Mouse (Mus musculus): Measurements from ENCODE around the gene A230050P20Rik.
"Not testable (repeated sequence)": the region's sequence is repeated elsewhere in the genome, so short reads cannot be mapped to it uniquely, and the experiment has no call there.

The A230050P20Rik gene

GRCm38 (mm10) chr9:20868448-20869001 lies at the start of gene A230050P20Rik:
A230050P20Rik (plus strand) TSS chr9:20868642.
- peaks cover 41% of the 10 kb centered on the region for H3K36me3 ChIP-seq (ENCODE audit: insufficient read depth, low read length)
- TF ChIP-seq CTCF (conservative IDR thresholded peaks at IDR 0.05; ENCODE audit: low read length) (no peak), POU5F1 (IDR thresholded peaks at IDR 0.05; ENCODE audit: borderline replicate concordance, low read length) (no peak), NANOG (IDR thresholded peaks at IDR 0.05; ENCODE audit: borderline replicate concordance, low read length) (no peak)
- peaks cover 33% of the 10 kb centered on the region for H3K27me3 ChIP-seq (ENCODE audit: insufficient read depth, low read length)

GRCm38 (mm10) chr9:20820001-20820400 lies 48.4 kb upstream of the A230050P20Rik start:
- peaks cover 22% of the 10 kb centered on the region for H3K4me1 ChIP-seq (replicated peaks; ENCODE audit: low read depth, low read length)
- peaks cover 4% of the 10 kb centered on the region; the same call in 1 of the 2 replicates for H3K27me3 ChIP-seq (ENCODE audit: insufficient read depth, low read length)
- H3K9me3 ChIP-seq (ENCODE audit: low read length) = peaks cover 5% of the 10 kb centered on the region; the same call in 1 of the 2 replicates
- TF ChIP-seq CTCF (conservative IDR thresholded peaks at IDR 0.05; ENCODE audit: low read length) = no peak
- TF ChIP-seq NANOG (IDR thresholded peaks at IDR 0.05; ENCODE audit: borderline replicate concordance, low read length) = no peak
- no peak for TF ChIP-seq POU5F1 (IDR thresholded peaks at IDR 0.05; ENCODE audit: borderline replicate concordance, low read length)
- H3K4me3 ChIP-seq (replicated peaks; ENCODE audit: low read length) = no peak overlapping the region
- no peaks in the 10 kb centered on the region for H3K36me3 ChIP-seq (ENCODE audit: insufficient read depth, low read length)

More at GRCm38 (mm10) chr9:20868448-20869001, at the start of gene A230050P20Rik:
- no peaks in the 10 kb centered on the region for H3K9me3 ChIP-seq (ENCODE audit: low read length)
- peaks cover 29% of the 10 kb centered on the region for H3K4me1 ChIP-seq (replicated peaks; ENCODE audit: low read depth, low read length)
- H3K4me3 ChIP-seq (replicated peaks; ENCODE audit: low read length) = peak within 1 kb of the TSS; percentile 84

GRCm38 (mm10) chr9:20822821-20823220 lies 45.6 kb upstream of the A230050P20Rik start:
- no peak for TF ChIP-seq POU5F1 (IDR thresholded peaks at IDR 0.05; ENCODE audit: borderline replicate concordance, low read length)
- TF ChIP-seq NANOG (IDR thresholded peaks at IDR 0.05; ENCODE audit: borderline replicate concordance, low read length) = no peak
- no peak for TF ChIP-seq CTCF (conservative IDR thresholded peaks at IDR 0.05; ENCODE audit: low read length)

GRCm38 (mm10) chr9:20825781-20826180 lies 42.7 kb upstream of the A230050P20Rik start:
- no peak overlapping the region for H3K4me3 ChIP-seq (replicated peaks; ENCODE audit: low read length)
- peaks cover 5% of the 10 kb centered on the region; the same call in 1 of the 2 replicates for H3K9me3 ChIP-seq (ENCODE audit: low read length)
- peaks cover 36% of the 10 kb centered on the region for H3K4me1 ChIP-seq (replicated peaks; ENCODE audit: low read depth, low read length)
- peaks cover 12% of the 10 kb centered on the region for H3K27me3 ChIP-seq (ENCODE audit: insufficient read depth, low read length)
- H3K36me3 ChIP-seq (ENCODE audit: insufficient read depth, low read length) = no peaks in the 10 kb centered on the region
- TF ChIP-seq POU5F1 (IDR thresholded peaks at IDR 0.05; ENCODE audit: borderline replicate concordance, low read length) (no peak), NANOG (IDR thresholded peaks at IDR 0.05; ENCODE audit: borderline replicate concordance, low read length) (no peak), CTCF (conservative IDR thresholded peaks at IDR 0.05; ENCODE audit: low read length) (no peak)

More at GRCm38 (mm10) chr9:20822821-20823220, 45.6 kb upstream of the A230050P20Rik start:
- H3K4me1 ChIP-seq (replicated peaks; ENCODE audit: low read depth, low read length) = peaks cover 18% of the 10 kb centered on the region
- H3K36me3 ChIP-seq (ENCODE audit: insufficient read depth, low read length) = no peaks in the 10 kb centered on the region
- no peaks in the 10 kb centered on the region for H3K27me3 ChIP-seq (ENCODE audit: insufficient read depth, low read length)
- H3K4me3 ChIP-seq (replicated peaks; ENCODE audit: low read length) = no peak overlapping the region
- H3K9me3 ChIP-seq (ENCODE audit: low read length) = peaks cover 5% of the 10 kb centered on the region; the same call in 1 of the 2 replicates

- H3K4me3 ChIP-seq (replicated peaks; ENCODE audit: low read length) = no peak overlapping the region
- no peaks in the 10 kb centered on the region for H3K9me3 ChIP-seq (ENCODE audit: low read length)
- H3K36me3 ChIP-seq (ENCODE audit: insufficient read depth, low read length) = no peaks in the 10 kb centered on the region
- peaks cover 19% of the 10 kb centered on the region for H3K27me3 ChIP-seq (ENCODE audit: insufficient read depth, low read length)
- TF ChIP-seq POU5F1 (IDR thresholded peaks at IDR 0.05; ENCODE audit: borderline replicate concordance, low read length) (no peak), CTCF (conservative IDR thresholded peaks at IDR 0.05; ENCODE audit: low read length) (no peak), NANOG (IDR thresholded peaks at IDR 0.05; ENCODE audit: borderline replicate concordance, low read length) (no peak)
- peaks cover 41% of the 10 kb centered on the region for H3K4me1 ChIP-seq (replicated peaks; ENCODE audit: low read depth, low read length)
Measured at GRCm38 (mm10) chr9:20828127-20828526, 40.3 kb upstream of the A230050P20Rik start.

- Histone ChIP-seq H3K27me3 (ENCODE audit: insufficient read depth, low read length) (peaks cover 19% of the 10 kb centered on the region), H3K9me3 (ENCODE audit: low read length) (no peaks in the 10 kb centered on the region), H3K4me1 (replicated peaks; ENCODE audit: low read depth, low read length) (peaks cover 33% of the 10 kb centered on the region), H3K36me3 (ENCODE audit: insufficient read depth, low read length) (no peaks in the 10 kb centered on the region), H3K4me3 (replicated peaks; ENCODE audit: low read length) (peak overlapping the region; percentile 60)
- TF ChIP-seq POU5F1 (IDR thresholded peaks at IDR 0.05; ENCODE audit: borderline replicate concordance, low read length) (no peak), NANOG (IDR thresholded peaks at IDR 0.05; ENCODE audit: borderline replicate concordance, low read length) (no peak), CTCF (conservative IDR thresholded peaks at IDR 0.05; ENCODE audit: low read length) (peak; percentile 77)
Measured at GRCm38 (mm10) chr9:20830901-20831643, 37.4 kb upstream of the A230050P20Rik start.

GRCm38 (mm10) chr9:20834881-20835280 lies 33.6 kb upstream of the A230050P20Rik start:
- TF ChIP-seq POU5F1 (IDR thresholded peaks at IDR 0.05; ENCODE audit: borderline replicate concordance, low read length) (no peak), CTCF (conservative IDR thresholded peaks at IDR 0.05; ENCODE audit: low read length) (no peak), NANOG (IDR thresholded peaks at IDR 0.05; ENCODE audit: borderline replicate concordance, low read length) (no peak)
- H3K9me3 ChIP-seq (ENCODE audit: low read length) = no peaks in the 10 kb centered on the region
- H3K4me3 ChIP-seq (replicated peaks; ENCODE audit: low read length) = no peak overlapping the region
- H3K36me3 ChIP-seq (ENCODE audit: insufficient read depth, low read length) = no peaks in the 10 kb centered on the region
- peaks cover 16% of the 10 kb centered on the region for H3K27me3 ChIP-seq (ENCODE audit: insufficient read depth, low read length)
- peaks cover 25% of the 10 kb centered on the region for H3K4me1 ChIP-seq (replicated peaks; ENCODE audit: low read depth, low read length)

GRCm38 (mm10) chr9:20835431-20835954 lies 32.9 kb upstream of the A230050P20Rik start:
- H3K36me3 ChIP-seq (ENCODE audit: insufficient read depth, low read length); H3K9me3 ChIP-seq (ENCODE audit: low read length); H3K27me3 ChIP-seq (ENCODE audit: insufficient read depth, low read length); H3K4me3 ChIP-seq (replicated peaks; ENCODE audit: low read length): not testable (repeated sequence)
- peaks cover 19% of the 10 kb centered on the region for H3K4me1 ChIP-seq (replicated peaks; ENCODE audit: low read depth, low read length)
